Mouse (Mus musculus) cerebellum, postnatal 10 days (tissue): ENCODE measurements around the gene Hmgb2.
"Not testable (repeated sequence)": the region's sequence is repeated elsewhere in the genome, so short reads cannot be mapped to it uniquely, and the experiment has no call there.

Experiments
- DNase-seq, 2 experiments: peaks; one replicate each; pipeline ENCODE4 v3.0.0; 2021; ENCODE audit warnings: mixed read lengths in 2 of 2

The Hmgb2 gene

GRCm38 (mm10) chr8:57511316-57512118, at the start of gene Hmgb2:
Hmgb2 (plus strand) TSS chr8:57511907.
- peak; percentile 100 for DNase-seq

GRCm38 (mm10) chr8:57462839-57463238, 48.9 kb upstream of the Hmgb2 start:
- no peak for DNase-seq

- DNase-seq, result no peak
Observed at GRCm38 (mm10) chr8:57463757-57464156, 48.0 kb upstream of the Hmgb2 start.

- peak; percentile 71 to 77 for DNase-seq
Observed at GRCm38 (mm10) chr8:57468624-57469023, 43.1 kb upstream of the Hmgb2 start.

- no peak for DNase-seq
Observed at GRCm38 (mm10) chr8:57470863-57471262, 40.8 kb upstream of the Hmgb2 start.

- no peak for DNase-seq
Observed at GRCm38 (mm10) chr8:57473751-57474150, 38.0 kb upstream of the Hmgb2 start.

GRCm38 (mm10) chr8:57478406-57478805, 33.3 kb upstream of the Hmgb2 start:
- no peak for DNase-seq

GRCm38 (mm10) chr8:57479700-57480099, 32.0 kb upstream of the Hmgb2 start:
- DNase-seq, result no peak

GRCm38 (mm10) chr8:57480606-57481005, 31.1 kb upstream of the Hmgb2 start:
- DNase-seq, result no peak

- peak; percentile 73 to 75 for DNase-seq
Observed at GRCm38 (mm10) chr8:57486491-57487440, 24.9 kb upstream of the Hmgb2 start.

- DNase-seq, result peak; percentile 100
Observed at GRCm38 (mm10) chr8:57487441-57488155, 24.1 kb upstream of the Hmgb2 start, which contains the start of gene Sap30. Sap30 (minus strand) TSS chr8:57487860.

GRCm38 (mm10) chr8:57488312-57488765, 23.4 kb upstream of the Hmgb2 start:
- DNase-seq, result peak; percentile 70 to 78

- no peak for DNase-seq
Observed at GRCm38 (mm10) chr8:57489366-57489765, 22.3 kb upstream of the Hmgb2 start.

- no peak for DNase-seq
Observed at GRCm38 (mm10) chr8:57489896-57490295, 21.8 kb upstream of the Hmgb2 start.

GRCm38 (mm10) chr8:57491873-57492272, 19.8 kb upstream of the Hmgb2 start:
- no peak for DNase-seq

GRCm38 (mm10) chr8:57498494-57498846, 13.2 kb upstream of the Hmgb2 start:
- DNase-seq, result no peak

- DNase-seq, result peak; percentile 89 to 92
Observed at GRCm38 (mm10) chr8:57498847-57499511, 12.7 kb upstream of the Hmgb2 start.

GRCm38 (mm10) chr8:57503641-57504040, 8.1 kb upstream of the Hmgb2 start:
- peak; percentile 82 to 87 for DNase-seq

GRCm38 (mm10) chr8:57505500-57505899, 6.2 kb upstream of the Hmgb2 start:
- not testable (repeated sequence) for DNase-seq

GRCm38 (mm10) chr8:57507556-57508063, 4.1 kb upstream of the Hmgb2 start:
- DNase-seq, result no peak

- DNase-seq, result no peak
Observed at GRCm38 (mm10) chr8:57508657-57509056, 3.0 kb upstream of the Hmgb2 start.

- DNase-seq, result peak in 1 of 2 experiments; percentile 58
Observed at GRCm38 (mm10) chr8:57510791-57511315, 854 bp upstream of the Hmgb2 start.
